Mouse (Mus musculus) liver, adult 2 months (tissue): ENCODE data around the gene Gm44965.

Source experiments
- CTCF ChIP-seq: fragments of 200-500 bp; IDR thresholded peaks from 2 replicates; pipeline ENCODE4 v1.5.1; 2011; ENCODE audit warnings: low read depth, low read length, control low read depth
- POLR2A ChIP-seq: fragments of 200-500 bp; IDR thresholded peaks from 2 replicates; pipeline ENCODE4 v1.6.1; 2011; ENCODE audit warnings: low read length, control low read depth; ENCODE audit not compliant: insufficient read depth; ENCODE audit errors: extremely low read depth

- no peak for TF ChIP-seq CTCF
- peak; percentile 16; the same call in 1 of the 2 replicates for TF ChIP-seq POLR2A
Measured at GRCm38 (mm10) chr6:48572572-48573061, 21.1 kb upstream of the Gm44965 start, which contains the start of gene Rarres2.
